Mouse (Mus musculus) thymus, adult 18-20 months (tissue): ENCODE data around the gene Tiam1.
A peak's percentile ranks its signal among the peaks of the same experiment; 100 is the strongest.

Experiments
- DNase-seq, 2 experiments: peaks; one replicate each; pipeline ENCODE4 v3.0.0; 2022; ENCODE audit warnings: mixed read lengths in 2 of 2

The Tiam1 gene

DNA sequence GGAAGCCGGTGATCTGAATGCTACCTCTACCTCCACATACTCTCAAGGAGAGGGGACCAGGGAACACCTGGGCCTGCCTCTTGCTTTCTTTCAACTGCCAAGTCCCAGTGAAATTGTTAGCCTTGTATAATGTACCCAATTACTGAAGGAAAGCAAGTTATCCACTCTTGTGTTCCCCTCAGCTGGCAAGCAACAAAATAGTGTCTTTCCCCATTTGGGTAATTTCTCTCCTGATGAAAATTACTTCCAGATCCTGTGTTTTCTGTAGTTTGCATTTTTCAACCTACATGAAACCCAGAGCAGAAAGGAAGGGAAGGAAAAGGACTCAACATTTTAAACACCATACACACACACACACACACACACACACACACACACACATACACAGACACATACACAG, 195.5 kb downstream of the Tiam1 start:
- DNase-seq: no peak

DNA sequence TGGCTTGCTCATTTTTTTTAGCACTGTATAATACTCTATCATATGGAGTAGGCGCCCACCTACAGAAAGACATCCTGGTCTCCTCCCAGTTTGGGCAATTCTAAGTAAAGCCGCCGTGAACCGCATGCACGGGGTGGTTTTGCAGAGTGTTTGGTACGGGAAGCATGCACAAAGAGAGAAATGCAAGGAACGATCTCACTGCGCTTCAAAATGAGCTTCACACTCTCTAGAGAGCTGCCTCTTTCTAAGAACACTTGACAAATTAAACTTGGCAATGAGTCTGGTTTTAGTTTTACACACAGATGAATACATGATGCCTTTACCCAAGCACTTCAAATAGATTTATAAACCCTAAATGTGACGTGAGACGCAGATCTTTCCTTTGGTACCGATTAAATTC, 196.8 kb downstream of the Tiam1 start:
- no peak for DNase-seq

DNA sequence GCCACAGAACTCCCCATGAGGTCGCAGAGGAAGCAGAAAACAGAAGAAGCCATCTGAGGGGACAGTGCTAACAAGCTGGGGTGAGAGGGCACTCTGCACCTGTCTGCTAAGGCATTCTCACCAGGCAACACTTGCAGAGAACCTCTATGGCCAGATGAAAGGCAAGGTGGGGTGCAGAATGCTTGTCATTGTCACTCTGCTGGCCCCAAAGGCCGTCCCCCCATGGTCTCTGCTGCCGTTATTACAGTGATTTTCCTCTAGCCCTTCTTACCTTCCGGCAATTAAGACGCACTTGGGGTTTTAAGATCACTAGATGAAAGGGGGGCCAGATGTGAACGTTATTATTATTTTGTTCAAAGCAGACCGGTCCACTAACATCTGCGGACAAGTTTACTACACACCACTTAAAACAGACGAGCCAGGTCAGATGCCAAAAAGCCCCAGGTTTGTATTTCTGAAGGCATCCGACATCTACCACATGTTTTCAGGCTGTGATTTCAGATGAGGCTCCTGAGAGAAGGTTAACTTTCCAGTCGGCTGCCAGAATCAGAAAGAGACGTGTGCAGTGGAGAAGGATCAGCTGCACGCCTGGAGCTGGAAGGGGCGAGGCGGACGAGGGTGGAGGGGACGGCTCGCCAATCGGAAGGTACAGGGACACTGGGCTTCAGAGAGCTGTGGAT, 198.8 kb downstream of the Tiam1 start:
- no peak for DNase-seq

DNA sequence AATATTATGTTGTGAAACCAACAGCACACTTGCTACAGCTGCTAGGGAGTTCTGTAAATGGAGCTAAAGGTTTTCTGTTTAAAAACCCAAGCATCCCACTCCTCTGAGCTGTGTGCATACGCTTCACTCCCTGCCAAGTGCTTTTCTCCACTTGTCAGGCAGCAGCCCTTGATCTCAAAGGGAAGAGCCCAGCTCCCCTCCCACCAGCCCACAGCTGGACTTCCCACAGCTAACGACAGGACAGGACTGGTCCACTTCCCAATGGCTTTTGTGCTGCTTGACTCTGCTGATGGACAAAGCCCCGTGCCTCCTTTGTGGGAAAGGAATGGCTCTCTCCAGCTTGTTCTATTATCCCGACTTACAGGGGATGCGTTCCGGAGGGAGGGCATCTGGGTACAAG, 199.5 kb downstream of the Tiam1 start:
- DNase-seq: no peak

GRCm38 (mm10) chr16:89943267-89943971, 200.2 kb downstream of the Tiam1 start:
- peak in 1 of 2 experiments; percentile 9 for DNase-seq

GRCm38 (mm10) chr16:89940696-89941095, 202.9 kb downstream of the Tiam1 start:
- DNase-seq: no peak

DNA sequence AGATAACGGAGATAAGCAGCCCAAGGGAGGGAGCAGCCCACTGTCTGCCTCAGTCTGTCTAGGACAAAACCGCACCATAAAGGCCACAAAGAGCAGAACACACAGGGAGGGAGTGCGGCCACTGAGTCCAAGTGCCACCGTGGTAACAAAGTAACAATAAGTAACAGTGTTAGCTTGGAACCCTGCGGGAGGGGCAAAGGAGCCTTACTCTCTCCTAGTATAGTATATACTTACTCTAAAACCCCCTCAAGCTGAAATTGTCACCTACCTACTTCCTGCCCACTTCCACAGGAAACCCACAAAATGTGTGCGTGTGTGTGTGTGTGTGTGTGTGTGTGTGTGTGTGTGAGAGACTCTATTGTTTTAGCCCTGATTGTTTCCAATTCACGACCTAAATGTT, 205.3 kb downstream of the Tiam1 start:
- peak; percentile 14 to 58 for DNase-seq

GRCm38 (mm10) chr16:89936571-89936970, 207.0 kb downstream of the Tiam1 start:
- DNase-seq: no peak

DNA sequence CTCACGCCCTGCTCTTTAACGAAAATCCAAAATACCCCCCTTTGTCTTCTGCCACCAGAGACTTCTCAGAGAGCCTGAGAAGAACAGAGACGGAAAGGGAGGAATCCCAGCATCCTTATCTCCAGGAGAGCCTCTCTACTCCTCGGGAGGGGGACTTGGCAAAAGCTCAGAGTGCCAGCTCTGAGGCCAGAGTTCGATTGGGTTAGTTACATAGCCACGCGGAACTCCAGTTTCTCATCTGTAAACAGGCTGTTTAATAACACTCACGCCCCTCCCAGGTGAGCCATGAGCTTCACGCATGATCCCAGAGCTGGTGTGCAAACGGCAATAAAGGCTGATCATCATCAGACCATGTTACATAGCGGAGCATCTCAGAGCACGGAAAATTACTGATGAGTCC, 208.2 kb downstream of the Tiam1 start:
- no peak for DNase-seq

DNA sequence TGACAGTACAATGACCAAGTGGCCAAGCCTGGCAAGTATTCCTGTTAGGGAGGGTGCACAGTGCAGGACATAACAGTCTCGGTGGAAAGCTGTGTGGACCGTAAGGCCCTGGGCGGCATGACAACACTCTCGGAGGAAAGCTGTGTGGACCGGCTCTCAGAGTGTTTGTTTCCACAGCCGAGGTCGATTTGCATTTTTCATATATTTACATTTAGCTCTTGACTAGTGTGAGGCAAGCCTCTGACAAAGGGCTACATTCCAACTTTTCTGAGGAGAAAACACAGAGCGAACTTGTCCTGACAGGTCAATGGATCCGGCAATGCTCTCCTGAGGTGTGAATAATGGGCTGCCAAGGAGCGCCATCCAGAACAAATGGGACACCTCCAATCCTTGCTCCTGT, 209.0 kb downstream of the Tiam1 start:
- no peak for DNase-seq

GRCm38 (mm10) chr16:89933976-89934375, 209.6 kb downstream of the Tiam1 start:
- DNase-seq: no peak

DNA sequence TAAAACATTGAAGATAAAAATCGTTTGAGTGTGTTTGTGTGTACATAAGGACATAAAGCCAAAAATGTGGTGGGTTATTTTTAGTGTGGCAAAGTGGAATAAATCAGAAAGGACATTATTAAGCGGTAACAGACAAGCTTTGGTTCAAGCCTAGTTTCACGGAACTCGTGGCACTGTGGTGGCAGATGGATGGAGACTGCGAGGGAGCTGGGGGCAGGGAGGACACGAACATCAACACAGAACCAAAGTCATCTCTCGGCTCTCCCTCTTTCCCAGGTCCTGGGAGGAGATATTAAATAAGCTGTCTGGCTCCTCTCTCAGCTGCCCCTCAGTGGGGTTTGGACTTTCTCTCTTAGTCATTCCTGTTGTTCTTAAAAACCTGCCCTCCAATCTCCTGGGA, 215.0 kb downstream of the Tiam1 start:
- DNase-seq: no peak

DNA sequence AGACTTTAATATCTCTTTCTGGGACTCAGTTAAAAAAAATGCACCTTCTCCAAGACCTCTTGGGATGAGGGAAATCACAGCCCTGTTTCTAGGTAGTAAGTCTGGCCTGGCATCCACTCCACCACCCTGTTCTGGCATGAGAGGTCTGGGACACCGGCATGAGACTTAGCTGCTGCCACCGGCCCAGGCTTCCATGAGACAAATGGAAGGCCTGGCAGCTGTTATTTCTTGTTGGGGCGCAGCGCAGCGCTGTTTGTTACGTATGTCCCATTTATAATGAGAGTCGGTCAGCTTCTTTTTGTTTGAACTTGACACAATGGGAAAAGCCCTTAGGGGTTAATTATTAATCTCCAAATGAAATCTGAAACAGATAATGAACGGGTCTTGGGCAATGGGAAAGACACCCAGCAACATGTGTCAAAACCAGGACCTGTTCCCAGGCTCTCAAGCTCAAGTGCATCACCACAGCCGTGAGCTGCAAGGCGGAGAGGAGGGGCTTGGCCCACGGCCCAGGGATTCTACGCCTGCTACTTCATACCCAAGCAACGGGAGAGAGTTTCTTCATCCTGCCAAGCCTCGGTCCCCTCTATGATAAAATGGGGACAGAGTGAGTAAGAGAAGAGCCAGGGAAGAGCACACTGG, 219.2 kb downstream of the Tiam1 start:
- no peak for DNase-seq

- no peak for DNase-seq
Measured at GRCm38 (mm10) chr16:89923311-89923710, 220.3 kb downstream of the Tiam1 start.

DNA sequence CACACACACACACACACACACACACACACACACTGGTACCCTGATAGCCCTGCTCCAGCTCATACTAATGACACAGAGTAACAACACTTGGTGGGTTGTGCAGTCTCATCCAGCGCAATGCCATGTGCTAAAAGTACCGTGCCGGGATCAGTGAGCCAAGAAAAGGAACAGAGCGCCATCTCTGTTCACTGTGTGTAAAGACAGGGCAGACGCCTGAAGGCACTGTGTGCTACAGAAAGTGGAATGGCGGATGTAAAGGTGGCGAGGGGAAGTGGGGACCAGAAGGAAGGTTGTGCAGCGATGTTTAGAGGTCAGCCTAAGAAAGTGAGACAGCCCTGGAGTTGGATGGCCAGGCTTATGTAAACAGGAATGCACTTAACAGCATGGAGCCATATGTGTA, 221.1 kb downstream of the Tiam1 start:
- no peak for DNase-seq

DNA sequence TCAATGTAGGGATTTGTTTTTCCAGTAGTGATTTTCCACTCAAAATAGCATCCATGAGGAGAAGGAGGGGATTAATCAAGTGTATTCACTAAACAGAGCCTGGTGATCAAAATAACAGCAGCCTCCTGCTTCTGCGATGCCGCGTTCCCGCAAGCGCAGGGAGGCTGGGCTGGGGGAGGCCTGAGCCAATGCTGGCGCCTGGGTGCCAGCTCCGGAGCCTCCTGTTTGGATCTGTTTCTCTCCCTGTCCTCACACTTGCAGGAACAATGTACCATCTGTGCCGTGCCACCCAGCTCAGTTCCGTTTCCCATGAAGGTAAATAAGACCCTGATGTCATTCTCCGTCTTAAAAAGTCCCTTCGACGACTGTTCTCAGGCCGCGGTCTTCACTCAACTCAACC, 222.2 kb downstream of the Tiam1 start:
- DNase-seq: no peak

GRCm38 (mm10) chr16:89920417-89920816, 223.2 kb downstream of the Tiam1 start:
- no peak for DNase-seq

- DNase-seq: no peak
Measured at GRCm38 (mm10) chr16:89917404-89917803, 226.2 kb downstream of the Tiam1 start.

- no peak for DNase-seq
Measured at GRCm38 (mm10) chr16:89914946-89915345, 228.6 kb downstream of the Tiam1 start.

- no peak for DNase-seq
Measured at GRCm38 (mm10) chr16:89912686-89913375, 230.7 kb downstream of the Tiam1 start.

- no peak for DNase-seq
Measured at GRCm38 (mm10) chr16:89909393-89910068, 234.0 kb downstream of the Tiam1 start.

GRCm38 (mm10) chr16:89907651-89908050, 235.9 kb downstream of the Tiam1 start:
- no peak for DNase-seq

DNA sequence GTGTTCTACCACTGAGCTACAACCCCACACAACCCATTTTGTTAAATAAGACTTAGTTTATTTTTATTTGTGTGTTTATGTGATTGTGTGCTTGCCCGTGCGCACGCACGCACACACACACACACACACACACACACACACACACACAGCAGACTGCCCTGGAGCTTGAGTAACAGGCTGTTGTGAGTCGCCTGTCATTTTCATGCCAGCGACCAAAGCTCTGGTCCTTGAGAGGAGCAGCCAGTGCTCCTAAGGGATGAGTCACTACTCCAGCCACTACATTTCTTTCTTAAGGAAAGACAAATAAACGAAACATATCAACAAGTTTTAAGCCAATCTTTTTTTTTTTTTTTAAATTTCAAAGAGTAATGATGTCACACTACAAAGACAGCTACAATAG, 236.7 kb downstream of the Tiam1 start:
- DNase-seq: no peak
